9 mouse cellular contexts compared by ENCODE assay signal in the genomic region with DNA sequence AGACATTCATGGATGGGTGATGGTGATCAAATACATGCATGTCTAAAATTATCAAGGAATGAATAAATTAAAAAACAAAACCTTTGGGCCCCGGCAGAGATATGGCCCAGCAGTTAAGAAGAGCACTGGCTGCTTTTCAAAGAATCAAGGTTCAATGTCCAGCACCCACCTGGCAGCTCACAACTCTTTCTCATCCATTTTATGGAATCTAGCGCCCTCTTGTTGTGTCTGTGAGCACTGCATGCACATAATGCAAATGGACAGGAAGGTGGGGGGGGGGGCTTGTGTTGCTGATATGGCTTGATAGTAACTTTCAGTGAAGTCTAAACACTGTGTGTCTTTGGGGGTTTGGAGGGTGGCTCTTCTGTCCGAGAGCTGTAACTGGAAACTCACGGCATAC. TPM values are rescaled to one million over a fixed set of nuclear protein-coding genes. Genes with fewer than 3 reads are reported as not detected.
DNase-seq lines count a peak whose midpoint lies in the region; ATAC-seq lines count a peak whose summit lies in the region.
"Had no signal": no experiment of that assay in that cellular context is flagged by ENCODE, and none has a peak within 500 bp of the region (broad histone marks: within the 10 kb centered on the region; RNA-seq: fewer than 3 reads in every experiment).

No protein-coding gene starts in this region.

- 0 out of 2 replicates have a peak, but pooled peaks cover 3% of the 10 kb centered on the region for H3K4me1 ChIP-seq in forebrain, embryonic 14.5 days (ENCODE audit: control insufficient read depth, insufficient read depth, low read length)

- 74% methylated on average over 4 of the region's 4 CpGs for WGBS in forebrain, embryonic 14.5 days

- H3K27ac ChIP-seq in forebrain, embryonic 14.5 days (ENCODE audit: low read depth, low read length), result no peak overlapping the region
- H3K27ac ChIP-seq: heart, embryonic 15.5 days had no signal

- H3K27me3 ChIP-seq in splenic B cell, adult 2 months (ENCODE audit: control insufficient read depth, insufficient read depth, low read length, poor library complexity, severe bottlenecking), result no peaks in the 10 kb centered on the region
- no peaks in the 10 kb centered on the region for H3K27me3 ChIP-seq in forebrain, embryonic 14.5 days (replicated peaks; ENCODE audit: control insufficient read depth, insufficient read depth, low read length)

- H3K9me3 ChIP-seq in forebrain, embryonic 14.5 days (replicated peaks; ENCODE audit: control insufficient read depth, low read length), result no peaks in the 10 kb centered on the region
- H3K9me3 ChIP-seq: heart, embryonic 15.5 days had no signal

- no peak overlapping the region for H3K9ac ChIP-seq in forebrain, embryonic 14.5 days (ENCODE audit: low read length)
- H3K9ac ChIP-seq: heart, embryonic 15.5 days had no signal

- no peak for ATAC-seq in forebrain, embryonic 14.5 days

- no peaks in the 10 kb centered on the region for H3K36me3 ChIP-seq in splenic B cell, adult 2 months (ENCODE audit: control insufficient read depth, insufficient read depth, low read length, poor library complexity, severe bottlenecking)
- H3K36me3 ChIP-seq in forebrain, embryonic 14.5 days (ENCODE audit: control insufficient read depth, insufficient read depth, low read length), result no peaks in the 10 kb centered on the region
- H3K36me3 ChIP-seq: heart, embryonic 15.5 days had no signal

- no peak overlapping the region for H3K4me3 ChIP-seq in forebrain, embryonic 14.5 days (ENCODE audit: low read depth, low read length)
- H3K4me3 ChIP-seq: heart, embryonic 15.5 days had no signal

- H3K4me2 ChIP-seq in forebrain, embryonic 14.5 days (ENCODE audit: low read length), result no peak overlapping the region
- H3K4me2 ChIP-seq: heart, embryonic 15.5 days had no signal

- DNase-seq in cerebellum, adult 18-20 months, result peak; percentile 29 to 38
- DNase-seq in cerebellum, adult 8-10 months, result no peak
- DNase-seq in left cerebral cortex, adult 18-20 months (ENCODE audit: low spot score in 2 of 2), result peak; percentile 32 to 40
- DNase-seq in left cerebral cortex, postnatal 36 days (ENCODE audit: low spot score in 2 of 2), result no peak
- DNase-seq in adrenal gland, adult 2 months, result peak; percentile 31
- peak; percentile 68 to 72 for DNase-seq in kidney, postnatal 4 days
- peak; percentile 75 for DNase-seq in splenic B cell, adult 2 months (ENCODE audit: low read depth, low spot score)
- no peak for DNase-seq in forebrain, embryonic 14.5 days (ENCODE audit: low spot score)

- intact Hi-C loops in left cerebral cortex, postnatal 36 days (cut with DNase I), result loop anchor here (5.0 kb wide), 1 partner anchor 101 kb away; no protein-coding TSS in a partner anchor

RNA-seq across cellular contexts. Expression of a gene that starts 5.6 kb away (rescaled TPM):
- 10 to 100 TPM; 33.2 to 35.2 TPM for total RNA-seq in left cerebral cortex, adult 18-20 months (2021)
- 10 to 100 TPM; 35.0 to 44.3 TPM for total RNA-seq in left cerebral cortex, postnatal 36 days (2021)
- total RNA-seq in adrenal gland, adult 2 months (2021), result 1 to 10 TPM; 3.8 to 5.1 TPM
- polyA plus RNA-seq in adrenal gland, adult 2 months (2012; rRNA removed), result 0.46 and 0.92 TPM in 2 replicates
- polyA plus RNA-seq in forebrain, embryonic 14.5 days (2014; fragmentation: Nextera tagmentation; extraction: Ambion mirVana), result 1.4 and 2.7 TPM in 2 replicates

RNA-seq across cellular contexts. Expression of a gene that starts 19.4 kb away (rescaled TPM):
- total RNA-seq in left cerebral cortex, adult 18-20 months (2021), result 10 to 100 TPM; 13.0 to 18.8 TPM
- total RNA-seq in left cerebral cortex, postnatal 36 days (2021), result 10 to 100 TPM; 16.8 to 18.0 TPM
- total RNA-seq in adrenal gland, adult 2 months (2021), result 1 to 10 TPM; 6.7 to 8.6 TPM
- polyA plus RNA-seq in adrenal gland, adult 2 months (2012; rRNA removed), result 10.0 and 11.5 TPM in 2 replicates
- polyA plus RNA-seq in forebrain, embryonic 14.5 days (2014; fragmentation: Nextera tagmentation; extraction: Ambion mirVana), result 47.6 and 54.7 TPM in 2 replicates

RNA-seq across cellular contexts. Expression of a gene that starts 51.1 kb away (rescaled TPM):
- total RNA-seq in left cerebral cortex, adult 18-20 months (2021), result 100 to 1,000 TPM; 305 to 313 TPM
- 100 to 1,000 TPM; 294 to 334 TPM for total RNA-seq in left cerebral cortex, postnatal 36 days (2021)
- total RNA-seq in adrenal gland, adult 2 months (2021), result 100 to 1,000 TPM; 149 to 153 TPM
- polyA plus RNA-seq in adrenal gland, adult 2 months (2012; rRNA removed), result 179 and 211 TPM in 2 replicates
- 115 and 180 TPM in 2 replicates for polyA plus RNA-seq in forebrain, embryonic 14.5 days (2014; fragmentation: Nextera tagmentation; extraction: Ambion mirVana)

Comparison
In these comparisons a context has a peak if more than half of its experiments do, and no peak if none do; other contexts are left out.
1. DNase-seq: peak in cerebellum, adult 18-20 months (2 of 2), left cerebral cortex, adult 18-20 months (2 of 2), adrenal gland, adult 2 months (single experiment), kidney, postnatal 4 days (2 of 2) and splenic B cell, adult 2 months (single experiment); none in cerebellum, adult 8-10 months (single experiment), left cerebral cortex, postnatal 36 days (0 of 2) and forebrain, embryonic 14.5 days (single experiment).
2. RNA of a gene that starts 5.6 kb away (total RNA-seq): 35.0 to 44.3 TPM in left cerebral cortex, postnatal 36 days and 33.2 to 35.2 TPM in left cerebral cortex, adult 18-20 months; 3.8 to 5.1 TPM in adrenal gland, adult 2 months; every median in the first group is over 4 times any median in the second.